Mouse (Mus musculus) forebrain, embryonic 13.5 days (tissue): ENCODE results near the gene Cfap74. TPM values are rescaled to one million over a fixed set of nuclear protein-coding genes. Genes with fewer than 3 reads are reported as not detected.

Experiments
- ATAC-seq: fragments of 200-750 bp; cut with Nextera tagmentation; 2 replicates; pipeline ENCODE4 v1.8.0; 2017
- H3K27ac ChIP-seq: fragments of 300-500 bp; sonication (generic); 2 replicates; pipeline ENCODE4 v1.5.1; 2015; ENCODE audit warnings: inconsistent platforms, mild to moderate bottlenecking, moderate library complexity
- H3K27me3 ChIP-seq: fragments of 300-500 bp; sonication (generic); 2 replicates; pipeline ENCODE4 v1.6.1; 2015; ENCODE audit warnings: mild to moderate bottlenecking, inconsistent platforms
- H3K36me3 ChIP-seq: fragments of 300-500 bp; sonication (generic); 2 replicates; pipeline ENCODE4 v1.6.1; 2015; ENCODE audit warnings: mild to moderate bottlenecking, inconsistent platforms; ENCODE audit not compliant: poor library complexity, severe bottlenecking
- H3K4me1 ChIP-seq: fragments of 300-500 bp; sonication (generic); 2 replicates; pipeline ENCODE4 v1.6.1; 2015; ENCODE audit warnings: inconsistent platforms
- H3K4me2 ChIP-seq: fragments of 300-500 bp; sonication (generic); 2 replicates; pipeline ENCODE4 v1.6.1; 2015; ENCODE audit warnings: inconsistent platforms, mild to moderate bottlenecking, moderate library complexity
- H3K4me3 ChIP-seq: fragments of 300-500 bp; sonication (generic); 2 replicates; pipeline ENCODE4 v1.5.1; 2015; ENCODE audit warnings: mild to moderate bottlenecking, inconsistent platforms
- H3K9ac ChIP-seq: fragments of 300-500 bp; sonication (generic); 2 replicates; pipeline ENCODE4 v1.6.1; 2015; ENCODE audit warnings: mild to moderate bottlenecking, inconsistent platforms
- H3K9me3 ChIP-seq: fragments of 300-500 bp; sonication (generic); replicated peaks from 2 replicates; pipeline ENCODE4 v1.6.1; 2016; ENCODE audit warnings: inconsistent platforms
- WGBS: fragments of 180-500 bp; shearing (Covaris S2); methylation state at CpG from one replicate; pipeline ENCODE4 v1.1.7; 2015; 5-methylcytosine and 5-hydroxymethylcytosine counted together
- polyA plus RNA-seq: library from polyadenylated mRNA; unstranded; fragments of >200 nt; fragmentation: Nextera tagmentation; extraction: Ambion mirVana; gene quantifications from 2 replicates; pipeline ENCODE4 v1.2.1, GENCODE M21; 2015

The Cfap74 gene
- polyA plus RNA-seq, 1 experiment from 2014 or later: 4.3 TPM

- no peak overlapping the region for H3K27ac ChIP-seq
- no peak for ATAC-seq
- H3K4me2 ChIP-seq: no peak overlapping the region
- no peaks in the 10 kb centered on the region for H3K4me1 ChIP-seq
- H3K27me3 ChIP-seq: no peaks in the 10 kb centered on the region
- H3K9ac ChIP-seq: no peak overlapping the region
- H3K9me3 ChIP-seq: no peaks in the 10 kb centered on the region
- no peak overlapping the region for H3K4me3 ChIP-seq
- no peaks in the 10 kb centered on the region for H3K36me3 ChIP-seq
- WGBS: 80% methylated on average over 5 of the region's 5 CpGs
These were observed 49.6 kb downstream of the Cfap74 start for GRCm38 (mm10) chr4:155458575-155458974.

GRCm38 (mm10) chr4:155463050-155463449, 54.1 kb downstream of the Cfap74 start:
- Histone ChIP-seq H3K4me1 (no peaks in the 10 kb centered on the region), H3K27ac (no peak overlapping the region), H3K4me2 (no peak overlapping the region), H3K9ac (no peak overlapping the region), H3K27me3 (no peaks in the 10 kb centered on the region), H3K4me3 (no peak overlapping the region), H3K36me3 (no peaks in the 10 kb centered on the region), H3K9me3 (no peaks in the 10 kb centered on the region)
- 84% methylated on average over 13 of the region's 13 CpGs for WGBS
- no peak for ATAC-seq

GRCm38 (mm10) chr4:155463611-155464010, 54.6 kb downstream of the Cfap74 start:
- H3K27ac ChIP-seq: no peak overlapping the region
- H3K4me2 ChIP-seq: no peak overlapping the region
- no peaks in the 10 kb centered on the region for H3K9me3 ChIP-seq
- no peaks in the 10 kb centered on the region; the same call in 1 of the 2 replicates for H3K27me3 ChIP-seq
- no peaks in the 10 kb centered on the region for H3K36me3 ChIP-seq
- WGBS: 88% methylated on average over 6 of the region's 6 CpGs
- H3K4me1 ChIP-seq: no peaks in the 10 kb centered on the region
- H3K9ac ChIP-seq: no peak overlapping the region
- no peak overlapping the region for H3K4me3 ChIP-seq
- no peak for ATAC-seq

DNA sequence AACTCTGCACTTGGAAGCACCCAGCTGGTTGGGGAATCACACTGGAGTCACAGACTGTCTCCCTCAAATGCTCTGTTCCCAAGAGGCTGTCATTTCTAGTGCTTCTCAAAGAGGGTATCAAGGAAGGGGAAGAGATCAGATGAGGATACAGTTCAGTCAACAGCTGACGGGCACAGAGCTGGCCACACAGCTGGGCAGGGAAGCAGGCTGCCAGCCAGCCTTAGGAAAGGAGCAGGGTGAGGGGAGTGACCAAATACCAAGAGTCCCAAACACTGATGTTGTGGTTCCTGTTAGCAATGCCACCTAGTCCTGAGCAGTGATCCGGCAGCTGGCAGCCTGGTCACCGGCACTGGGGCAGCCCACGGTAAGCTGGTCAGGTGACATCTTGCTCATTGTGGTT, 55.1 kb downstream of the Cfap74 start:
- Histone ChIP-seq H3K4me2 (no peak overlapping the region), H3K9ac (no peak overlapping the region), H3K27ac (no peak overlapping the region), H3K4me1 (peaks cover 2% of the 10 kb centered on the region; the same call in 1 of the 2 replicates), H3K27me3 (peaks cover 2% of the 10 kb centered on the region; the same call in 1 of the 2 replicates), H3K4me3 (no peak overlapping the region), H3K9me3 (no peaks in the 10 kb centered on the region), H3K36me3 (no peaks in the 10 kb centered on the region)
- ATAC-seq: no peak
- 85% methylated on average over 4 of the region's 4 CpGs for WGBS

DNA sequence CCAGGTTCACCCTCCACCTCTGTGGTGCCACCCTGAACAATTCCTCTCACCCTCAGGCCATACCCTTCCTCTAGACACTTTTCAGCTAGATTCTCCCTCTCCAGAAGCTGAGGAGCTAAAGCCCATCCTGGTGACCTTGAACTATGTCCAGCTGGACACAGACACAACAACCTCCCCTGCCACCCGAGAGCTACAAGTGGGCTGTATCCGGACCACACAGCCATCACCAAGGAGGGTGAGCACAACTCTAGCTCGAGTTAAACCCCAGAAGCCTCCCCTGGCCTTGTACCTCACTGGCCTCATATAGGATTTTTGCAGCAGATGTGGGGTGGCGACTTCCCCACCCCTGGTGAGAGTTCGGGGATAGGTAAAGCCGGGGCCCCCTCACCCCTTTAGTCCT, 56.6 kb downstream of the Cfap74 start:
- ATAC-seq: no peak
- 82% methylated on average over 6 of the region's 6 CpGs for WGBS

GRCm38 (mm10) chr4:155466080-155466479, 57.1 kb downstream of the Cfap74 start:
- no peaks in the 10 kb centered on the region for H3K9me3 ChIP-seq
- peaks cover 8% of the 10 kb centered on the region; the same call in 1 of the 2 replicates for H3K27me3 ChIP-seq
- no peak overlapping the region for H3K27ac ChIP-seq
- no peaks in the 10 kb centered on the region for H3K36me3 ChIP-seq
- peaks cover 4% of the 10 kb centered on the region; the same call in 1 of the 2 replicates for H3K4me1 ChIP-seq
- 90% methylated on average over 5 of the region's 5 CpGs for WGBS
- no peak for ATAC-seq
- H3K9ac ChIP-seq: no peak overlapping the region
- H3K4me3 ChIP-seq: no peak overlapping the region
- H3K4me2 ChIP-seq: no peak overlapping the region

More for the DNA sequence above, 56.6 kb downstream of the Cfap74 start:
- Histone ChIP-seq H3K9ac (no peak overlapping the region), H3K4me2 (no peak overlapping the region), H3K27ac (no peak overlapping the region), H3K9me3 (no peaks in the 10 kb centered on the region), H3K4me1 (peaks cover 4% of the 10 kb centered on the region; the same call in 1 of the 2 replicates), H3K27me3 (peaks cover 8% of the 10 kb centered on the region; the same call in 1 of the 2 replicates), H3K4me3 (no peak overlapping the region), H3K36me3 (no peaks in the 10 kb centered on the region)

GRCm38 (mm10) chr4:155467237-155468010, 58.4 kb downstream of the Cfap74 start:
- H3K36me3 ChIP-seq: no peaks in the 10 kb centered on the region
- H3K9ac ChIP-seq: no peak overlapping the region
- H3K4me3 ChIP-seq: no peak overlapping the region
- peaks cover 8% of the 10 kb centered on the region; the same call in 1 of the 2 replicates for H3K4me1 ChIP-seq
- H3K27me3 ChIP-seq: peaks cover 8% of the 10 kb centered on the region; the same call in 1 of the 2 replicates
- ATAC-seq: no peak
- no peak overlapping the region for H3K27ac ChIP-seq
- no peaks in the 10 kb centered on the region for H3K9me3 ChIP-seq
- no peak overlapping the region for H3K4me2 ChIP-seq
- WGBS: 82% methylated on average over 13 of the region's 13 CpGs

GRCm38 (mm10) chr4:155468952-155469351, 60.0 kb downstream of the Cfap74 start, which contains the start of gene Tmem52:
Gene Tmem52, plus strand, starts transcription at chr4:155469114.
- Histone ChIP-seq H3K27me3 (peaks cover 8% of the 10 kb centered on the region; the same call in 1 of the 2 replicates), H3K36me3 (no peaks in the 10 kb centered on the region), H3K4me1 (peaks cover 20% of the 10 kb centered on the region), H3K4me2 (peak within 1 kb of the TSS; percentile 42), H3K4me3 (0 out of 2 replicates have a peak within 1 kb of the TSS, but pooled peaks have one; percentile 18), H3K27ac (no peak within 1 kb of the TSS), H3K9ac (no peak within 1 kb of the TSS), H3K9me3 (no peaks in the 10 kb centered on the region)
- WGBS: 11% methylated on average over 21 of the region's 21 CpGs
- ATAC-seq: no peak

DNA sequence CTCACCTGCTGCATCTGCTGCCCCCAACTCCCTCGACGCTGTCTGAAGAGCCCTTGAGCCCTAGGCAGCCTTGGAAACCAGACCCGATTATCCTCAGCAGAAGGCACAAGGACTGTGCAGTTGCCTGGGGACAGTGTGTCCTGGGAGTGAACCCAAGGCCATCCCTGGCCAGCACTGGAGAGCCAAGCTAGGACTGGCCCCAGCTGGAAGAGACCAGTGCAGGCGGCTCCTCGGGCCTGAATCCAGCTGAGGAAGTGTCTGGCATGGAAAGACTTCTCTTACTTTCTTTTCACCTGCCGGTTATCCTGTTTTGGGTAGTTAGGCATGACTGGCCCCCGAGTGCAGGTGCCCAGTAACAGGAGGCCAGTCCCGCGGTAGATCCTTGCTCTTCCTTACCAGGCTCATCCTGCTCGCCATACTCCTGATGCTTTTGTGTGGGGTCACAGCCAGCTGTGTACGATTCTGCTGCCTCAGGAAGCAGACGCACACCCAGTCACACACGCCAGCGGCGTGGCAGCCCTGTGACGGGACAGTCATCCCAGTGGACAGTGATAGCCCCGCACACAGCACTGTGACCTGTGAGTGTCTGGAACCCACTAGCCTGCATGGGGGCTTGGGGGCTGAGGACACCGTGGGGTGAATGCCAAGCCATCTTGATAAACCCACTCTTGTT, 60.7 kb downstream of the Cfap74 start:
- Histone ChIP-seq H3K36me3 (no peaks in the 10 kb centered on the region), H3K4me2 (no peak overlapping the region), H3K9ac (no peak overlapping the region), H3K9me3 (no peaks in the 10 kb centered on the region), H3K27me3 (peaks cover 8% of the 10 kb centered on the region; the same call in 1 of the 2 replicates), H3K27ac (no peak overlapping the region), H3K4me3 (no peak overlapping the region), H3K4me1 (peaks cover 20% of the 10 kb centered on the region)
- no peak for ATAC-seq
- WGBS: 82% methylated on average over 18 of the region's 18 CpGs

DNA sequence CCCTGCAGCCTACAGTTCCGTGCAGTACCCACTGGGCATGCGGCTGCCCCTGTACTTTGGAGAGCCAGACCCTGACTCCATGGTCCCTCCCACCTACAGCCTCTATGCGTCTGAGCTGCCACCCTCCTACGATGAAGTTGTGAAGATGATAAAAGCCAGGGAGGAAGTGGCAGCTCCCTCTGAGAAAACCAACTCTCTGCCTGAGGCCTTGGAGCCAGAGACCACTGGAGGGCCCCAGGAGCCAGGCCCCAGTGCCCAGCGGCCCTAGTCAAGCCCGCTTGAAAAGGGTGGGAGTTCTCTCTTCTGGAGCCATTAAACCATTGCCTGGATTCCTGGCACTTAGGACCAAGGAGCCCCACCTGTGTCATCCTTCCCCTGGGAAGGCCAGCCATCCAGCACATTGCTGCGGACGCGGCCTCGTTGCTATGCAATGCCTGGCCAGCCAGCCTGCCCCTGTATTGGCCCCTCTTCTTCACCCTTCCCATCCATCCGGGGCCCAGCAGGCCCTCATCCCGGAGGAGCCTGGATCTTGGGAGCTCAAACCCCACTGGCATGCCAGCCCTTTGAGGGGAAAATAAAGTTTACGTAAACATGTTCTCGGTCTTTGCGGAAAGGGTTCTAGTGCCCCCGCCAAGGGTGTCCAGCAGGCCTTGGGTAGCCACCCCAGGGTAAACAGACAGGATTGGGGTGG, 61.4 kb downstream of the Cfap74 start:
- Histone ChIP-seq H3K36me3 (no peaks in the 10 kb centered on the region), H3K4me3 (no peak overlapping the region), H3K27ac (no peak overlapping the region), H3K9me3 (no peaks in the 10 kb centered on the region), H3K4me1 (peaks cover 20% of the 10 kb centered on the region), H3K4me2 (no peak overlapping the region), H3K9ac (no peak overlapping the region), H3K27me3 (peaks cover 8% of the 10 kb centered on the region; the same call in 1 of the 2 replicates)
- ATAC-seq: no peak
- WGBS: 89% methylated on average over 16 of the region's 16 CpGs

- H3K4me1 ChIP-seq: peaks cover 20% of the 10 kb centered on the region
- 85% methylated on average over 7 of the region's 7 CpGs for WGBS
- H3K9ac ChIP-seq: no peak overlapping the region
- peaks cover 8% of the 10 kb centered on the region; the same call in 1 of the 2 replicates for H3K27me3 ChIP-seq
- H3K4me2 ChIP-seq: no peak overlapping the region
- no peaks in the 10 kb centered on the region for H3K36me3 ChIP-seq
- ATAC-seq: no peak
- H3K9me3 ChIP-seq: no peaks in the 10 kb centered on the region
- no peak overlapping the region for H3K27ac ChIP-seq
- no peak overlapping the region for H3K4me3 ChIP-seq
These were observed 62.0 kb downstream of the Cfap74 start for GRCm38 (mm10) chr4:155470997-155471396.

DNA sequence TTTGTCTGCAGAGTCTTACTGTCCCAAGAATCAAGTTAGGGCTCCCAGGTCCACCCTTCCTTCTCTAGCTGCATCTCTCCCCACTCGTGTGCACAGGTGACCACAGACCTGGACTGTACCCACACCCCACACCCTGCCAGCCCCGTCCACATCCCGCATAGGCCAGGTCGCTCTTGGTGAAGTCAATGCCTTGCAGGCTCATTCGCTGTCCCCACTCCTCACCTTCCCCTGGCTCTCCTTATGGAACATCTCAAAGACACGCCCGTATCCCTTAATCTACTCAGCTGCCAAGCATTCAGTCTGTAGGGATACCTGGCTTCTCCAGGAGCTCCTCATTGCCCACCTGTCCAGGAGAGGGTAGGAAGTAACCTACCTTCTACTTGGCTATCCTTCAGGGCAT, 62.4 kb downstream of the Cfap74 start:
- Histone ChIP-seq H3K4me1 (peaks cover 20% of the 10 kb centered on the region), H3K9ac (no peak overlapping the region), H3K4me2 (no peak overlapping the region), H3K27me3 (peaks cover 8% of the 10 kb centered on the region; the same call in 1 of the 2 replicates), H3K4me3 (no peak overlapping the region), H3K27ac (no peak overlapping the region), H3K36me3 (no peaks in the 10 kb centered on the region), H3K9me3 (no peaks in the 10 kb centered on the region)
- 93% methylated on average over 7 of the region's 7 CpGs for WGBS
- no peak for ATAC-seq
